Mouse (Mus musculus) liver, embryonic 14.5 days (tissue): ENCODE results near the gene Ppp1ca. TPM values are rescaled to one million over a fixed set of nuclear protein-coding genes. Genes with fewer than 3 reads are reported as not detected.

Experiments
- ATAC-seq: fragments of 200-750 bp; cut with Nextera tagmentation; 2 replicates; pipeline ENCODE4 v1.8.0; 2017; ENCODE audit warnings: moderate number of reproducible peaks, mild to moderate bottlenecking, moderate library complexity; ENCODE audit not compliant: insufficient read depth
- DNase-seq, 3 experiments: peaks; one replicate each; pipeline ENCODE4 v3.0.0-alpha.2; 2012 to 2013; ENCODE audit warnings: low read depth in 3 of 3, low spot score in 3 of 3
- H3K27ac ChIP-seq: fragments of 300-500 bp; sonication (generic); 2 replicates; pipeline ENCODE4 v1.5.1; 2014; ENCODE audit warnings: moderate library complexity, mild to moderate bottlenecking, control low read depth, inconsistent platforms
- H3K27me3 ChIP-seq: fragments of 300-500 bp; sonication (generic); 2 replicates; pipeline ENCODE4 v1.6.1; 2014; ENCODE audit warnings: mild to moderate bottlenecking, low read length, moderate library complexity; ENCODE audit not compliant: control insufficient read depth, insufficient read depth
- H3K36me3 ChIP-seq: fragments of 300-500 bp; sonication (generic); replicated peaks from 2 replicates; pipeline ENCODE4 v1.6.1; 2014; ENCODE audit warnings: low read depth; ENCODE audit not compliant: control insufficient read depth, insufficient read depth
- H3K4me1 ChIP-seq, 2 experiments: fragments of 200-500 bp in 1 of 2; fragments of 300-500 bp in 1 of 2; sonication (generic) in 1 of 2; replicated peaks; 2 replicates each; pipeline ENCODE4 v1.6.1; 2012 to 2014; ENCODE audit warnings: antibody characterized with exemption in 1 of 2, inconsistent platforms in 1 of 2, low read length in 1 of 2; ENCODE audit not compliant: control insufficient read depth in 2 of 2, insufficient read depth in 2 of 2
- H3K4me2 ChIP-seq: fragments of 300-500 bp; sonication (generic); 2 replicates; pipeline ENCODE4 v1.6.1; 2014; ENCODE audit warnings: low read depth, mild to moderate bottlenecking, control low read depth, moderate library complexity
- H3K4me3 ChIP-seq, 2 experiments: fragments of 200-500 bp in 1 of 2; fragments of 300-500 bp in 1 of 2; sonication (generic) in 1 of 2; 2 replicates each; pipeline ENCODE4 v1.5.1; 2012 to 2014; ENCODE audit warnings: low read depth in 2 of 2, low read length in 2 of 2, mild to moderate bottlenecking in 2 of 2, control low read depth in 1 of 2, inconsistent platforms in 1 of 2, moderate library complexity in 1 of 2; ENCODE audit not compliant: insufficient read depth in 1 of 2
- H3K9ac ChIP-seq: fragments of 300-500 bp; sonication (generic); replicated peaks from 2 replicates; pipeline ENCODE4 v1.6.1; 2014; ENCODE audit warnings: mild to moderate bottlenecking, control low read depth, moderate library complexity
- H3K9me3 ChIP-seq: fragments of 300-500 bp; sonication (generic); 2 replicates; pipeline ENCODE4 v1.6.1; 2016; ENCODE audit warnings: low read length, mixed read lengths; ENCODE audit not compliant: control insufficient read depth
- CTCF ChIP-seq: IDR thresholded peaks from 2 replicates; pipeline ENCODE4 v1.5.1; 2016; ENCODE audit warnings: antibody characterized with exemption, low read depth, control low read depth
- EP300 ChIP-seq: IDR thresholded peaks from 2 replicates; pipeline ENCODE4 v1.6.1; 2016; ENCODE audit warnings: antibody characterized with exemption, low read depth
- WGBS: fragments of 180-500 bp; shearing (Covaris S2); extraction: QIAGEN DNeasy Blood & Tissue Kit; methylation state at CpG from one replicate; pipeline ENCODE4 v1.1.7; 2014; ENCODE audit not compliant: insufficient replicate concordance; 5-methylcytosine and 5-hydroxymethylcytosine counted together
- polyA plus RNA-seq, 2 experiments: library from polyadenylated mRNA; depleted of rRNA in 1 of 2; stranded (reverse) in 1 of 2; unstranded in 1 of 2; fragments of >200 nt; fragmentation: Nextera tagmentation in 1 of 2; extraction: Ambion mirVana in 1 of 2; gene quantifications; 2 replicates each; pipeline versions ENCODE4 v1.2.1 to v1.2.3; 2012 to 2014

Ppp1ca gene
- polyA plus RNA-seq, 2 experiments = 214 to 432 TPM

DNA sequence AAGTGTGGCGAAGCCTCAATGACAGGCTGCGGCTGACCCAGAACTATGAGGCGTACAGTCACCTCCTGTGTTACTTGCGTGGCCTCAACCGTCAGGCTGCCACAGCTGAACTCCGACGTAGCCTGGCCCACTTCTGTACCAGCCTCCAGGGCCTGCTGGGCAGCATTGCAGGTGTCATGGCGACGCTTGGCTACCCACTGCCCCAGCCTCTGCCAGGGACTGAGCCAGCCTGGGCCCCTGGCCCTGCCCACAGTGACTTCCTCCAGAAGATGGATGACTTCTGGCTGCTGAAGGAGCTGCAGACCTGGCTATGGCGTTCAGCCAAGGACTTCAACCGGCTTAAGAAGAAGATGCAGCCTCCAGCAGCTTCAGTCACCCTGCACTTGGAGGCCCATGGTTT, 30.3 kb downstream of the Ppp1ca start:
- Histone ChIP-seq H3K36me3 (no peaks in the 10 kb centered on the region), H3K27me3 (peaks cover 12% of the 10 kb centered on the region), H3K9ac (no peak overlapping the region), H3K9me3 (no peaks in the 10 kb centered on the region), H3K4me3 (no peak overlapping the region), H3K4me2 (no peak overlapping the region), H3K4me1 (peaks cover 0 to 8% of the 10 kb centered on the region in 2 experiments; a peak in 3 of 4 replicates), H3K27ac (no peak overlapping the region)
- DNase-seq (no peak), ATAC-seq (no peak)
- TF ChIP-seq EP300 (no peak), CTCF (no peak)
- WGBS = 48% methylated on average over 11 of the region's 11 CpGs

DNA sequence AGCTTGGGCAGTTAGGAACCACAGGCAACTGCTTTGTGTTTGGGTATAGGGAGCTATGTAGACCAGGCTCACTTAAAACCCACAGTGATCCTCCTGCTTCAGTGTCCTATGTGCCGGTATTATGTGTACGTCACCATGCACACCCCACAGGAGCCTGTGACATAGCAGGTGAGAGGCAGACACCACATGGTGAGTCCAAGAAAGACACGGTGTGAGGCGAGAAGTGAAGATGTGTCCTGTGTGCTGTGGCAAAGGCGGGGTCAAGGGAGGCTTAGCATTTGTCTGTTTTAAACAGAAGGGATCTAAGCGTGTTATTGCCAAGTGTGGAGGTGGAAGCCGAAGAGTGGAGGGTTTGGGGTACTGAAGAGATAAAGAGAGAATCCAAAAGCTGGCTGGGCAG, 34.9 kb downstream of the Ppp1ca start:
- no peak overlapping the region for H3K4me2 ChIP-seq
- H3K4me1 ChIP-seq = peaks cover 0 to 7% of the 10 kb centered on the region in 2 experiments; a peak in 2 of 4 replicates
- no peaks in the 10 kb centered on the region for H3K9me3 ChIP-seq
- H3K9ac ChIP-seq = no peak overlapping the region
- TF ChIP-seq EP300 (no peak), CTCF (no peak)
- 66% methylated on average over 7 of the region's 7 CpGs for WGBS
- no peak overlapping the region for H3K4me3 ChIP-seq
- ATAC-seq = no peak
- no peak overlapping the region for H3K27ac ChIP-seq
- DNase-seq = no peak
- H3K36me3 ChIP-seq = no peaks in the 10 kb centered on the region
- H3K27me3 ChIP-seq = peaks cover 2% of the 10 kb centered on the region; the same call in 1 of the 2 replicates

DNA sequence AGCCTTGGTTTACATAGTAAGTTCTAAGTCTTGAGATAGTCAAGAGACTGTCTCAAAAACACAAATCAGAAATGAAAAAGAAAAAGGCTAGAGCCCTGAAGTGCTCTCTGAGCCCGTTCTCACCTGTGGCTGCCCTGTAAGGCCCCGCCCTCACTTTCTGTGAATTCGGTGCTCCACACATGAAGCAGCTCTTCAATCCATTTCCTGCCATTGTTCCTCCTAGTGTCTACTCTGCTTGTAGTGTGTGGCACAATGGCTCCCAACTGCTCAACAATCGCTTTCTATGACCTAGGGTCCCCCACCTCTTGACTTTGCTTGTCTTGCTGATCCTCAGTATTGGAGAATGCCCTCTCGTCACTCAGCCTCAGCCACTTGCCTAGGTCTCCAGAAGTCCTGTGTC, 35.6 kb downstream of the Ppp1ca start:
- Histone ChIP-seq H3K4me1 (peaks cover 3 to 10% of the 10 kb centered on the region in 2 experiments; a peak in 3 of 4 replicates), H3K36me3 (no peaks in the 10 kb centered on the region), H3K27me3 (peaks cover 2% of the 10 kb centered on the region; the same call in 1 of the 2 replicates), H3K27ac (no peak overlapping the region), H3K4me3 (no peak overlapping the region), H3K9me3 (no peaks in the 10 kb centered on the region), H3K9ac (no peak overlapping the region), H3K4me2 (no peak overlapping the region)
- no peak for DNase-seq
- ATAC-seq = no peak
- TF ChIP-seq EP300 = no peak
- TF ChIP-seq CTCF = no peak
- WGBS = 35% methylated on average over 5 of the region's 5 CpGs

DNA sequence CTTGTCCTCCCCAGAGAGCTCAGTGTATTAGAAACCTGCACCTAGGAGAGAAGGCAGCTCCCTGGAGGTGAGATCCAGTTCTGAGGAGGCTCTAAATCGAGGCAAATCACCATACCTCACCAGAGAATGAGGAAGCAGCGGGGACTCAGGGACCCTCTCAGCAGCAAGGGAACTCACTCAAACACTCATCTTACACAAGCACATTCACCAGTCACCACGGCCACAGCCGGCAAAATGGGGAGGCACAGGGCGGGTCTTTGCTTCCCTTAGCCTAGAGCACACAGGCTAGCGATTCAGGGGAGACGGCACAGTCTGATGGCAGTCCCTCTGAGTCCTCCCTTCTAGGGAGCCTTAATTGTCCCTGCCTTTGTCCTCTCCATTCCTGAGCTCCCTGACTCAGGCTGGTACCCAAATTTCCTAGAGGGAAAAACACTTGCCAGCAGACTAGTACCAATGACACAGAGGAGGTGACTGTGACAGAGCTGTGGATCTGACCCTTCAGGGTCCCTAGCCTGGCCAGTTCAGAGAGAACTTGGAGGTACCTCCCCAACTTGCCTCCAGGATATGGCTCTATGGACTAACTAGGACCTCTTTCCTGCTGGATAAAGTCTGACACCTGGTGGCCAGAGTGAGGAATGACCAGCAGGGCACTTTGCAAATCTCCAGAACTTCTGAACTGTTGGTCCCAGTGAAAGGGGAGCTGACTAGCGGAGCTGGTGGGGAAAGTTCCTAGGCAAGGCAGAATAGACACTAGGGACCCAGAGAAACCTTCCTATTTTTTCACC, 36.2 kb downstream of the Ppp1ca start:
- WGBS = 4% methylated on average over 8 of the region's 8 CpGs
- H3K9me3 ChIP-seq = no peaks in the 10 kb centered on the region
- peak; percentile 57 to 74 (median 68) for DNase-seq
- H3K9ac ChIP-seq = no peak overlapping the region
- H3K4me1 ChIP-seq = peaks cover 5 to 14% of the 10 kb centered on the region in 2 experiments; a peak in 3 of 4 replicates
- H3K27ac ChIP-seq = no peak overlapping the region
- H3K27me3 ChIP-seq = peaks cover 2% of the 10 kb centered on the region; the same call in 1 of the 2 replicates
- no peak for ATAC-seq
- no peaks in the 10 kb centered on the region for H3K36me3 ChIP-seq
- H3K4me3 ChIP-seq = no peak overlapping the region
- H3K4me2 ChIP-seq = no peak overlapping the region
- TF ChIP-seq CTCF (peak; percentile 96), EP300 (no peak)

DNA sequence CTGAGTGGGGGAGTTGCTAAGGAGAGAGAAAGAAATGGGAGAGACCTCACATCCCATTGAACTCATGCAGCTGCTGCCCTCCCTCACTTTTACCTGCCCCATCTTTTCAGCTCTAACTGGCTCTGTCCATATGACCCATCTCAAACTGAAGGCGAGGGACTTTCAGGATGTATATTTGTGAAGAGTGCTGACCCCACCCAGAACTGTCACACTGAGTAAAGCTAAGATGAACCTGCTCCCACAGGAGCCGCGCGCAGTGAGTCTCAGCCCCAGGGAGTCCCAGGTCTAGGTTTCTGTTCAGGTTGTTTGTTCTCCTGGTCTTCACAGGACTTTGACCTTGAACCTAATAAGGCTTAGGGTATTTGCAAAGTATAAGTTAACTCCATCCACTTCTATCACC, 37.0 kb downstream of the Ppp1ca start:
- 72% methylated on average over 4 of the region's 4 CpGs for WGBS
- Histone ChIP-seq H3K36me3 (no peaks in the 10 kb centered on the region), H3K9ac (no peak overlapping the region), H3K4me2 (no peak overlapping the region), H3K27me3 (peaks cover 2% of the 10 kb centered on the region; the same call in 1 of the 2 replicates), H3K9me3 (no peaks in the 10 kb centered on the region), H3K4me1 (peaks cover 5 to 13% of the 10 kb centered on the region in 2 experiments; a peak in 3 of 4 replicates), H3K4me3 (no peak overlapping the region), H3K27ac (no peak overlapping the region)
- DNase-seq = no peak
- TF ChIP-seq EP300 (no peak), CTCF (no peak)
- no peak for ATAC-seq
